Mouse (Mus musculus) liver, embryonic 14.5 days (tissue): ENCODE results near the gene 1700008O03Rik. TPM values are rescaled to one million over a fixed set of nuclear protein-coding genes. Genes with fewer than 3 reads are reported as not detected.

Source experiments
- ATAC-seq: fragments of 200-750 bp; cut with Nextera tagmentation; 2 replicates; pipeline ENCODE4 v1.8.0; 2017; ENCODE audit warnings: moderate number of reproducible peaks, mild to moderate bottlenecking, moderate library complexity; ENCODE audit not compliant: insufficient read depth
- DNase-seq, 3 experiments: peaks; one replicate each; pipeline ENCODE4 v3.0.0-alpha.2; 2012 to 2013; ENCODE audit warnings: low read depth in 3 of 3, low spot score in 3 of 3
- H3K27ac ChIP-seq: fragments of 300-500 bp; sonication (generic); 2 replicates; pipeline ENCODE4 v1.5.1; 2014; ENCODE audit warnings: moderate library complexity, mild to moderate bottlenecking, control low read depth, inconsistent platforms
- H3K27me3 ChIP-seq: fragments of 300-500 bp; sonication (generic); 2 replicates; pipeline ENCODE4 v1.6.1; 2014; ENCODE audit warnings: mild to moderate bottlenecking, low read length, moderate library complexity; ENCODE audit not compliant: control insufficient read depth, insufficient read depth
- H3K36me3 ChIP-seq: fragments of 300-500 bp; sonication (generic); replicated peaks from 2 replicates; pipeline ENCODE4 v1.6.1; 2014; ENCODE audit warnings: low read depth; ENCODE audit not compliant: control insufficient read depth, insufficient read depth
- H3K4me1 ChIP-seq, 2 experiments: fragments of 200-500 bp in 1 of 2; fragments of 300-500 bp in 1 of 2; sonication (generic) in 1 of 2; replicated peaks; 2 replicates each; pipeline ENCODE4 v1.6.1; 2012 to 2014; ENCODE audit warnings: antibody characterized with exemption in 1 of 2, inconsistent platforms in 1 of 2, low read length in 1 of 2; ENCODE audit not compliant: control insufficient read depth in 2 of 2, insufficient read depth in 2 of 2
- H3K4me2 ChIP-seq: fragments of 300-500 bp; sonication (generic); 2 replicates; pipeline ENCODE4 v1.6.1; 2014; ENCODE audit warnings: low read depth, mild to moderate bottlenecking, control low read depth, moderate library complexity
- H3K4me3 ChIP-seq, 2 experiments: fragments of 200-500 bp in 1 of 2; fragments of 300-500 bp in 1 of 2; sonication (generic) in 1 of 2; 2 replicates each; pipeline ENCODE4 v1.5.1; 2012 to 2014; ENCODE audit warnings: low read depth in 2 of 2, low read length in 2 of 2, mild to moderate bottlenecking in 2 of 2, control low read depth in 1 of 2, inconsistent platforms in 1 of 2, moderate library complexity in 1 of 2; ENCODE audit not compliant: insufficient read depth in 1 of 2
- H3K9ac ChIP-seq: fragments of 300-500 bp; sonication (generic); replicated peaks from 2 replicates; pipeline ENCODE4 v1.6.1; 2014; ENCODE audit warnings: mild to moderate bottlenecking, control low read depth, moderate library complexity
- H3K9me3 ChIP-seq: fragments of 300-500 bp; sonication (generic); 2 replicates; pipeline ENCODE4 v1.6.1; 2016; ENCODE audit warnings: low read length, mixed read lengths; ENCODE audit not compliant: control insufficient read depth
- CTCF ChIP-seq: IDR thresholded peaks from 2 replicates; pipeline ENCODE4 v1.5.1; 2016; ENCODE audit warnings: antibody characterized with exemption, low read depth, control low read depth
- EP300 ChIP-seq: IDR thresholded peaks from 2 replicates; pipeline ENCODE4 v1.6.1; 2016; ENCODE audit warnings: antibody characterized with exemption, low read depth
- WGBS: fragments of 180-500 bp; shearing (Covaris S2); extraction: QIAGEN DNeasy Blood & Tissue Kit; methylation state at CpG from one replicate; pipeline ENCODE4 v1.1.7; 2014; ENCODE audit not compliant: insufficient replicate concordance; 5-methylcytosine and 5-hydroxymethylcytosine counted together
- polyA plus RNA-seq, 2 experiments: library from polyadenylated mRNA; depleted of rRNA in 1 of 2; stranded (reverse) in 1 of 2; unstranded in 1 of 2; fragments of >200 nt; fragmentation: Nextera tagmentation in 1 of 2; extraction: Ambion mirVana in 1 of 2; gene quantifications; 2 replicates each; pipeline versions ENCODE4 v1.2.1 to v1.2.3; 2012 to 2014

The 1700008O03Rik gene
- polyA plus RNA-seq, 2 experiments, result 0.12 TPM; not detected in 1

- WGBS, result 10% methylated on average over 5 of the region's 5 CpGs
- H3K27me3 ChIP-seq, result peaks cover 78% of the 10 kb centered on the region
- DNase-seq (no peak), ATAC-seq (no peak)
- no peak for TF ChIP-seq CTCF
- TF ChIP-seq EP300, result no peak
- H3K9me3 ChIP-seq, result no peaks in the 10 kb centered on the region
- H3K36me3 ChIP-seq, result no peaks in the 10 kb centered on the region
- H3K4me1 ChIP-seq, result peaks cover 0 to 3% of the 10 kb centered on the region in 2 experiments; a peak in 1 of 4 replicates
- no peak overlapping the region for H3K27ac ChIP-seq
- no peak overlapping the region for H3K4me3 ChIP-seq
- H3K9ac ChIP-seq, result no peak overlapping the region
- no peak overlapping the region for H3K4me2 ChIP-seq
Observed at GRCm38 (mm10) chr7:44358012-44358411, 27.6 kb downstream of the 1700008O03Rik start.

GRCm38 (mm10) chr7:44357531-44357930, 28.1 kb downstream of the 1700008O03Rik start:
- DNase-seq (no peak), ATAC-seq (no peak)
- TF ChIP-seq CTCF (no peak), EP300 (no peak)
- Histone ChIP-seq H3K36me3 (no peaks in the 10 kb centered on the region), H3K4me2 (no peak overlapping the region), H3K9me3 (no peaks in the 10 kb centered on the region), H3K4me3 (no peak overlapping the region), H3K4me1 (peaks cover 0 to 3% of the 10 kb centered on the region in 2 experiments; a peak in 1 of 4 replicates), H3K27ac (no peak overlapping the region), H3K27me3 (peaks cover 83% of the 10 kb centered on the region), H3K9ac (no peak overlapping the region)
- 14% methylated on average over 10 of the region's 10 CpGs for WGBS

- Histone ChIP-seq H3K36me3 (no peaks in the 10 kb centered on the region), H3K9ac (no peak overlapping the region), H3K27me3 (peaks cover 90% of the 10 kb centered on the region), H3K27ac (no peak overlapping the region), H3K4me2 (no peak overlapping the region), H3K4me3 (no peak overlapping the region), H3K9me3 (no peaks in the 10 kb centered on the region), H3K4me1 (peaks cover 0 to 3% of the 10 kb centered on the region in 2 experiments; a peak in 1 of 4 replicates)
- DNase-seq, result no peak
- TF ChIP-seq CTCF (no peak), EP300 (no peak)
- WGBS, result 3% methylated on average over 35 of the region's 35 CpGs
- ATAC-seq, result no peak
Observed at GRCm38 (mm10) chr7:44356590-44357481, 28.8 kb downstream of the 1700008O03Rik start.

- H3K4me2 ChIP-seq, result no peak overlapping the region
- H3K36me3 ChIP-seq, result no peaks in the 10 kb centered on the region
- WGBS, result 52% methylated on average over 6 of the region's 6 CpGs
- H3K9me3 ChIP-seq, result no peaks in the 10 kb centered on the region
- peaks cover 95% of the 10 kb centered on the region for H3K27me3 ChIP-seq
- TF ChIP-seq CTCF (no peak), EP300 (no peak)
- no peak overlapping the region for H3K4me3 ChIP-seq
- H3K27ac ChIP-seq, result no peak overlapping the region
- peaks cover 0 to 1% of the 10 kb centered on the region in 2 experiments; a peak in 1 of 4 replicates for H3K4me1 ChIP-seq
- H3K9ac ChIP-seq, result no peak overlapping the region
- DNase-seq (no peak), ATAC-seq (no peak)
Observed at GRCm38 (mm10) chr7:44355411-44355810, 30.2 kb downstream of the 1700008O03Rik start.

GRCm38 (mm10) chr7:44353601-44354340, 31.8 kb downstream of the 1700008O03Rik start:
- Histone ChIP-seq H3K4me1 (no peaks in the 10 kb centered on the region), H3K27me3 (peaks cover 90% of the 10 kb centered on the region), H3K36me3 (no peaks in the 10 kb centered on the region), H3K9ac (no peak overlapping the region), H3K4me3 (no peak overlapping the region), H3K9me3 (no peaks in the 10 kb centered on the region), H3K27ac (no peak overlapping the region), H3K4me2 (no peak overlapping the region)
- no peak for TF ChIP-seq CTCF
- TF ChIP-seq EP300, result no peak
- WGBS, result 3% methylated on average over 35 of the region's 35 CpGs
- no peak for ATAC-seq
- no peak for DNase-seq
